Mouse (Mus musculus): ENCODE measurements around the gene Il20rb. TPM values are rescaled to one million over a fixed set of nuclear protein-coding genes. Genes with fewer than 3 reads are reported as not detected.

Il20rb gene
- total RNA-seq, 2 experiments from 2014 or later = 0.89 to 1.4 TPM

DNA sequence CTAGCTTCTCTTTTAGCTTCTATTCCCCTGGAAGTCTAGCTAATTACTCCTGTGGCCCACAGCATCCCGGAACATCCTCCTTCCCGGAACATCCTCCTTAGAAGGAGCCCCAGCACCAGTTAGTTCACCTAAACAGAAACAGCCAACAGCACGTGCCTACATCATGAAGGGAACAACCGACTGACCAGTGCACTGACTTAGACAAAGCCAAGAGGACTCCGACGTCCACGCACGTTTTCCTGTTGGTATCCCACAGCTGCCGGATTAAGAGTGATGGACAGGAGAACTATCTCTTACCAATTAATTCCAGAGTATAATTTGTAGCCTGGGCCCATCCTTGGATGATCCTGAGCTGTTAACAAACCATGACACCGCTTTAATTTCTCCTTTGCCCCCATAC is 47.6 kb downstream of the Il20rb start:
- intact Hi-C loops (cut with DNase I) = no loop called here
- DNase-seq = no peak

DNA sequence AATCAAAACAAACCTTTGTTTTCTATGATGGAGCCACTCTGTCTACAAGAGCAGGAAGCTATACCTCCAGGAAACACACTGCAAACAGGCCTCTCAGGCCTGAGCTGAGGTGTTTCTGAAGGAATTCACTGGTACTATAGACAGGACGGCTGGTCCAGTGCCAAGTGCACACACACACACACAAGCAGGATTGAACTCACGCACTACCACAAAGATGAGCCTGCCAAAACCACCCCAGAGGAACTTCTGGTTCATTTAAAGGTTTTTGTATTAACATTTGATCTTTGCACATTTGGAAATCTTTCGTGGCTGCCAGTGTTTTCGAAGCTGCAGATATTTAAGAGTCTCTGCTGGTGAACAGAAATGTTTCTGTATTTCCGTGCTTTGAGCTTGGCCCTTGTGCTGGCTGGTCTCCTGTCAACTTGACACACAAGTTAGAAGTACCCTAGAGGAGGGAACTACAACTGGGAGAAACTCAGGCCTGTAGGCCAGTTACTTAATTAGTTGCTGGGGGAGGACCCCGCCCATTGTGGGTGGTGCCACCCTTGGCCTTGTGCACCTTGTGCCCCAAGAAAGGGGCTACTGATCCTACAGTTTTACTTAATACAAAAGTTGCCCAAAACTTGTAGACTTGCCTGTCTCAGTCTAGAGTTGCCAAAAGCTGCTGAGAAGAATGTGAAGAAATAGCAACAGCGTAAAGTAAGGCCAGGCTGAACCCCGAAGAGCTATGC is 49.6 kb downstream of the Il20rb start:
- intact Hi-C loops (cut with DNase I) = no loop called here
- no peak for DNase-seq

DNA sequence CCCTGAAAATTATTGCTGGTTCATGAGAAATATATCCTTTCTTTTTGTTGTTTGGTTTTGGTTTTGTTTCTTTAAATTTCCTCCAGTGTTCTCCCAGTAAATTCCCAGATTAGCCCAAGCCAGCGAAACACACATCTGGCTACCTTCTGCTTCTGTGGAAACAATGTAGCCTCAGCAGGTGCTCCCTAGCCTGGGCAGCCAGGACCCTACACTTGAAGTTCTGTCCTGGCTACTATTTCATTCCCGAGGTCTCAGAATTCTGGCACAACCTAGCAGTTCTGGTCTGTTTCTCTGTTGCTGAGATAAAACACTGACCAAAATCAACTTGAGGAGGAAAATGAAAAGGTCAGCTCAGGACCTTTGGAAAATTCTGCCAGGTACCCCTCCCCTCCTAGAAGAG is 55.2 kb downstream of the Il20rb start:
- no peak for DNase-seq
- intact Hi-C loops (cut with DNase I) = no loop called here

GRCm38 (mm10) chr9:100430911-100431310 is 55.7 kb downstream of the Il20rb start:
- DNase-seq = no peak
- intact Hi-C loops (cut with DNase I) = no loop called here

DNA sequence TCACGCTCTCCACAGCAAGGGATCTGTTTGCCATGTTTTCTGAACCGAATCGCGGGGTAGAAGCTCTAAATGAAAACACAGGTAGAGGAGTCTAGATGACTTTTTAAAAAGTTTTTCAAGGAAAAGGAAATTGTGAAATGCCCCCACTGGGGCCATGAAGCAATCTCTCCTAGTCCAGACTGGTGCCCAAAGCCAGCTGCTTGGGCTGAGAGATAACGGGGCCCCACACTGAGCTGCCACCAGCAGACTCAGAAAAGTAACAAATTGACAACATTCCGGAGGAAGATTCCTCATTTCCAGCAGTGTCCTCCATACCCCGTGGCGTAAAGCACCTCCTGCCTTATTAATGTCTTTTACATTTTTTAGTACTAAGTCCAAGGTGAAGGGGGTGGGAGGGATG is 66.9 kb downstream of the Il20rb start:
- no peak for DNase-seq
- intact Hi-C loops (cut with DNase I) = no loop called here

- DNase-seq = no peak
- intact Hi-C loops (cut with DNase I) = no loop called here
Measured at GRCm38 (mm10) chr9:100419103-100419502, 67.5 kb downstream of the Il20rb start.

DNA sequence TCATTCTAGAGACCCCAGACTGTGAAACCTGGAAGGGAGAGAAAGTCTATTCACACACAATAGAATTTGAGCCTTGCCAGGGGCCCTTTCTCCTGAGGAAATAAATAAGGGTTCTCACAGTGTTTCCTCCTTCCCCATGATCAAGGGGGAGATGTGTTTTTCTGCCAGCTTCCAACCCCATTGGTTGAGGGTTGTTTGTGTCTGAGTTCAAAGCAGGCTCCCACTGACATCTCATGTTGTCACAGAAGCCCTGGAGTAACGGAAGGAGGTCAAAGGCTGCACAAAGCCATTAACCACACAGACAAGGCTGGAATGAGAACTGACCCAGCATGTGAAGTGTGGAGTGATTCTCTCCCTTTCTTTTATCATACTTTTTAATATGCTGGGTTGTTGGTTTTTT is 69.8 kb downstream of the Il20rb start:
- no peak for DNase-seq
- intact Hi-C loops (cut with DNase I) = no loop called here

GRCm38 (mm10) chr9:100416299-100416698 is 70.3 kb downstream of the Il20rb start:
- intact Hi-C loops (cut with DNase I) = no loop called here
- DNase-seq = no peak

- intact Hi-C loops (cut with DNase I) = no loop called here
- no peak for DNase-seq
Measured at GRCm38 (mm10) chr9:100415328-100415979, 71.1 kb downstream of the Il20rb start.

Other genes with a start within 250 kb of the Il20rb start
- gene Nck1, start 59.3 kb upstream of the Il20rb start, total RNA-seq (2021) = 10 to 100 TPM; 44.8 to 54.0 TPM
- 1 to 10 TPM; 2.5 to 3.9 TPM for gene Slc35g2, start 84.3 kb upstream of the Il20rb start, total RNA-seq (2021)
- 10 to 100 TPM; 26.2 to 26.5 TPM for gene Stag1, start 111.0 kb upstream of the Il20rb start, total RNA-seq (2021)